Mouse (Mus musculus) myocyte (in vitro differentiated cells): ENCODE data around the gene Pklr. TPM values are rescaled to one million over a fixed set of nuclear protein-coding genes. Genes with fewer than 3 reads are reported as not detected.

Experiments used
- H3K27me3 ChIP-seq: one replicate; pipeline ENCODE4 v1.6.1; 2011; ENCODE audit not compliant: control insufficient read depth, insufficient read depth, insufficient read length
- H3K36me3 ChIP-seq: one replicate; pipeline ENCODE4 v1.6.1; 2011; ENCODE audit not compliant: control insufficient read depth, insufficient read depth
- H3K4me2 ChIP-seq: one replicate; pipeline ENCODE4 v1.6.1; 2011; ENCODE audit warnings: low read depth, control low read depth
- H3K4me3 ChIP-seq: one replicate; pipeline ENCODE4 v1.5.1; 2011; ENCODE audit warnings: mild to moderate bottlenecking, control low read depth, moderate library complexity
- H3K79me2 ChIP-seq: one replicate; pipeline ENCODE4 v1.6.1; 2011; ENCODE audit not compliant: control insufficient read depth, insufficient read depth
- H3ac ChIP-seq: one replicate; pipeline ENCODE4 v1.6.1; 2011; ENCODE audit not compliant: control insufficient read depth, insufficient read length
- CEBPB ChIP-seq: IDR thresholded peaks from 2 replicates; pipeline ENCODE4 v1.6.1; 2011; ENCODE audit warnings: mild to moderate bottlenecking, moderate library complexity; ENCODE audit not compliant: poor library complexity, insufficient read depth, severe bottlenecking
- E2F4 ChIP-seq: IDR thresholded peaks from one replicate; pipeline ENCODE4 v1.6.1; 2011; ENCODE audit warnings: mild to moderate bottlenecking, control low read depth, moderate library complexity; ENCODE audit not compliant: insufficient read depth
- MAX ChIP-seq: IDR thresholded peaks from one replicate; pipeline ENCODE4 v1.6.1; 2011; ENCODE audit warnings: low read depth, mild to moderate bottlenecking, control low read depth
- MYOD1 ChIP-seq, 3 experiments: IDR thresholded peaks; one replicate each; pipeline ENCODE4 v1.6.1; 2011; ENCODE audit warnings: control low read depth in 2 of 3, low read depth in 2 of 3, mild to moderate bottlenecking in 2 of 3, moderate library complexity in 1 of 3; ENCODE audit not compliant: insufficient read length in 2 of 3, control insufficient read depth in 1 of 3
- MYOG ChIP-seq, 3 experiments: IDR thresholded peaks; one replicate each; pipeline ENCODE4 v1.6.1; 2011; ENCODE audit warnings: control low read depth in 2 of 3, low read depth in 2 of 3, mild to moderate bottlenecking in 2 of 3; ENCODE audit not compliant: insufficient read length in 2 of 3, control insufficient read depth in 1 of 3, insufficient read depth in 1 of 3
- POLR2A ChIP-seq: IDR thresholded peaks from one replicate; pipeline ENCODE4 v1.6.1; 2011; ENCODE audit warnings: low read depth, mild to moderate bottlenecking, control low read depth, moderate library complexity; ENCODE audit not compliant: insufficient read length
- POLR2AphosphoS2 ChIP-seq: IDR thresholded peaks from one replicate; pipeline ENCODE4 v1.6.1; 2011; ENCODE audit warnings: low read depth, control low read depth; ENCODE audit not compliant: insufficient read length
- REST ChIP-seq: IDR thresholded peaks from one replicate; pipeline ENCODE4 v1.6.1; 2011; ENCODE audit warnings: mild to moderate bottlenecking, control low read depth, moderate library complexity; ENCODE audit not compliant: insufficient read depth, insufficient read length
- SRF ChIP-seq: IDR thresholded peaks from one replicate; pipeline ENCODE4 v1.6.1; 2011; ENCODE audit warnings: low read depth; ENCODE audit not compliant: control insufficient read depth, insufficient read length
- TCF12 ChIP-seq: IDR thresholded peaks from one replicate; pipeline ENCODE4 v1.6.1; 2011; ENCODE audit warnings: mild to moderate bottlenecking, control low read depth; ENCODE audit not compliant: poor library complexity, insufficient read depth, severe bottlenecking
- TCF3 ChIP-seq: IDR thresholded peaks from one replicate; pipeline ENCODE4 v1.6.1; 2011; ENCODE audit warnings: low read depth, control low read depth; ENCODE audit not compliant: insufficient read length
- USF1 ChIP-seq: IDR thresholded peaks from one replicate; pipeline ENCODE4 v1.6.1; 2011; ENCODE audit warnings: low read depth, mild to moderate bottlenecking, control low read depth, moderate library complexity
- polyA plus RNA-seq: library from polyadenylated mRNA; unstranded; fragments of >200 nt; fragmentation: generic; extraction: Trizol; gene quantifications from one replicate; pipeline ENCODE4 v1.2.1, GENCODE M21; 2012; ENCODE audit warnings: missing spikeins

The Pklr gene
- polyA plus RNA-seq, 1 experiment: not detected

GRCm38 (mm10) chr3:89100811-89101210 lies 35.1 kb upstream of the Pklr start, which contains the start of gene Gm43738:
Gm43738 (minus strand) TSS chr3:89101099.
- TF ChIP-seq POLR2AphosphoS2 (no peak), REST (no peak)
- Histone ChIP-seq H3K4me2 (peak within 1 kb of the TSS; percentile 93), H3K79me2 (peaks cover 54% of the 10 kb centered on the region), H3ac (peak within 1 kb of the TSS; percentile 61), H3K4me3 (peak within 1 kb of the TSS; percentile 77), H3K27me3 (no peaks in the 10 kb centered on the region), H3K36me3 (peaks cover 30% of the 10 kb centered on the region)

GRCm38 (mm10) chr3:89101459-89101811 lies 34.5 kb upstream of the Pklr start:
- peak overlapping the region; percentile 77 for H3K4me3 ChIP-seq
- H3K4me2 ChIP-seq: peak overlapping the region; percentile 93
- no peaks in the 10 kb centered on the region for H3K27me3 ChIP-seq
- TF ChIP-seq TCF12 (no peak), SRF (no peak), E2F4 (no peak), USF1 (no peak), REST (no peak), TCF3 (no peak), CEBPB (no peak), POLR2AphosphoS2 (no peak), MYOD1 (IDR thresholded peaks at IDR 0.05; ENCODE audit: control insufficient read depth in 1 of 3, insufficient read length in 2 of 3, low read depth in 2 of 3) (peak in 2 of 3 experiments; percentile 71 to 88), MAX (no peak), POLR2A (no peak), MYOG (IDR thresholded peaks at IDR 0.05; ENCODE audit: control insufficient read depth in 1 of 3, insufficient read depth in 1 of 3, insufficient read length in 2 of 3, low read depth in 2 of 3) (peak; percentile 4 to 85 (median 75))
- peaks cover 28% of the 10 kb centered on the region for H3K36me3 ChIP-seq
- peaks cover 53% of the 10 kb centered on the region for H3K79me2 ChIP-seq
- H3ac ChIP-seq: peak overlapping the region; percentile 61

- peak within 1 kb of the TSS; percentile 77 for H3K4me3 ChIP-seq
These were observed 34.0 kb upstream of the Pklr start, which contains the start of gene Fdps for GRCm38 (mm10) chr3:89101812-89102494. Fdps (minus strand) TSS chr3:89101959.

GRCm38 (mm10) chr3:89102495-89103290 lies 33.2 kb upstream of the Pklr start:
- TF ChIP-seq E2F4 (no peak), POLR2A (no peak), TCF3 (no peak), MYOD1 (IDR thresholded peaks at IDR 0.05; ENCODE audit: control insufficient read depth in 1 of 3, insufficient read length in 2 of 3, low read depth in 2 of 3) (no peak), TCF12 (no peak), USF1 (no peak), SRF (no peak), POLR2AphosphoS2 (no peak), MAX (no peak), CEBPB (no peak), REST (no peak), MYOG (IDR thresholded peaks at IDR 0.05; ENCODE audit: control insufficient read depth in 1 of 3, insufficient read depth in 1 of 3, insufficient read length in 2 of 3, low read depth in 2 of 3) (no peak)
- Histone ChIP-seq H3ac (no peak overlapping the region), H3K79me2 (peaks cover 40% of the 10 kb centered on the region), H3K36me3 (peaks cover 16% of the 10 kb centered on the region), H3K4me2 (peak overlapping the region; percentile 81), H3K4me3 (peak overlapping the region; percentile 77), H3K27me3 (no peaks in the 10 kb centered on the region)

More at GRCm38 (mm10) chr3:89101812-89102494, 34.0 kb upstream of the Pklr start, which contains the start of gene Fdps:
- Histone ChIP-seq H3K27me3 (no peaks in the 10 kb centered on the region), H3K79me2 (peaks cover 48% of the 10 kb centered on the region), H3ac (peak within 1 kb of the TSS; percentile 61), H3K36me3 (peaks cover 23% of the 10 kb centered on the region), H3K4me2 (peak within 1 kb of the TSS; percentile 93)
- TF ChIP-seq MYOG (IDR thresholded peaks at IDR 0.05; ENCODE audit: control insufficient read depth in 1 of 3, insufficient read depth in 1 of 3, insufficient read length in 2 of 3, low read depth in 2 of 3) (peak in 1 of 3 experiments; percentile 0), TCF12 (no peak), MAX (peak; percentile 22), POLR2A (peak; percentile 51), TCF3 (no peak), CEBPB (no peak), MYOD1 (IDR thresholded peaks at IDR 0.05; ENCODE audit: control insufficient read depth in 1 of 3, insufficient read length in 2 of 3, low read depth in 2 of 3) (peak in 1 of 3 experiments; percentile 6), POLR2AphosphoS2 (peak; percentile 77), USF1 (peak; percentile 64), E2F4 (peak; percentile 27)

- TF ChIP-seq MAX: no peak
- no peak for TF ChIP-seq REST
- no peak for TF ChIP-seq MYOG (IDR thresholded peaks at IDR 0.05; ENCODE audit: control insufficient read depth in 1 of 3, insufficient read depth in 1 of 3, insufficient read length in 2 of 3, low read depth in 2 of 3)
- TF ChIP-seq E2F4: no peak
- TF ChIP-seq POLR2A: no peak
- TF ChIP-seq POLR2AphosphoS2: no peak
- TF ChIP-seq MYOD1 (IDR thresholded peaks at IDR 0.05; ENCODE audit: control insufficient read depth in 1 of 3, insufficient read length in 2 of 3, low read depth in 2 of 3): no peak
- no peak for TF ChIP-seq USF1
- no peak for TF ChIP-seq CEBPB
- no peak for TF ChIP-seq SRF
- no peak for TF ChIP-seq TCF12
- no peak for TF ChIP-seq TCF3
- Histone ChIP-seq H3K79me2 (peaks cover 35% of the 10 kb centered on the region), H3K4me3 (no peak overlapping the region), H3K36me3 (peaks cover 10% of the 10 kb centered on the region), H3ac (no peak overlapping the region), H3K27me3 (no peaks in the 10 kb centered on the region), H3K4me2 (no peak overlapping the region)
These were observed 32.7 kb upstream of the Pklr start for GRCm38 (mm10) chr3:89103291-89103595.
